Mouse (Mus musculus): ENCODE results near the gene Rab3c. TPM values are rescaled to one million over a fixed set of nuclear protein-coding genes. Genes with fewer than 3 reads are reported as not detected.

Gene Rab3c
- 0.05 and 0.08 TPM in 2 replicates for polyA plus RNA-seq (2015; fragmentation: Nextera tagmentation; extraction: Ambion mirVana)

GRCm38 (mm10) chr13:110280563-110281144 is at the start of gene Rab3c:
Gene Rab3c, minus strand, starts transcription at chr13:110280996.
- Histone ChIP-seq H3K9ac (no peak within 1 kb of the TSS), H3K36me3 (replicated peaks) (no peaks in the 10 kb centered on the region), H3K27ac (replicated peaks) (no peak within 1 kb of the TSS), H3K9me3 (replicated peaks) (no peaks in the 10 kb centered on the region), H3K4me2 (peak within 1 kb of the TSS; percentile 53), H3K4me3 (replicated peaks) (peak within 1 kb of the TSS; percentile 29), H3K4me1 (replicated peaks) (0 out of 2 replicates have a peak, but pooled peaks cover 5% of the 10 kb centered on the region), H3K27me3 (peaks cover 26% of the 10 kb centered on the region)
- WGBS (ENCODE audit: insufficient replicate concordance): 2% methylated on average over 20 of the region's 20 CpGs
- ATAC-seq (ENCODE audit: insufficient read depth): no peak

- Histone ChIP-seq H3K27me3 (no peaks in the 10 kb centered on the region), H3K9me3 (replicated peaks) (no peaks in the 10 kb centered on the region), H3K4me1 (replicated peaks) (no peaks in the 10 kb centered on the region), H3K27ac (replicated peaks) (no peak overlapping the region), H3K9ac (no peak overlapping the region), H3K36me3 (replicated peaks) (no peaks in the 10 kb centered on the region), H3K4me3 (replicated peaks) (no peak overlapping the region), H3K4me2 (no peak overlapping the region)
- ATAC-seq (ENCODE audit: insufficient read depth): no peak
- 39% methylated on average over 4 of the region's 4 CpGs for WGBS (ENCODE audit: insufficient replicate concordance)
Measured at GRCm38 (mm10) chr13:110318746-110319145, 38.0 kb upstream of the Rab3c start.

GRCm38 (mm10) chr13:110307188-110307587 is 26.4 kb upstream of the Rab3c start:
- Histone ChIP-seq H3K27ac (replicated peaks) (no peak overlapping the region), H3K4me2 (no peak overlapping the region), H3K4me1 (replicated peaks) (no peaks in the 10 kb centered on the region), H3K27me3 (no peaks in the 10 kb centered on the region), H3K9ac (no peak overlapping the region), H3K36me3 (replicated peaks) (no peaks in the 10 kb centered on the region), H3K4me3 (replicated peaks) (no peak overlapping the region), H3K9me3 (replicated peaks) (no peaks in the 10 kb centered on the region)
- 59% methylated on average over 5 of the region's 5 CpGs for WGBS (ENCODE audit: insufficient replicate concordance)
- ATAC-seq (ENCODE audit: insufficient read depth): no peak

- 0 out of 2 replicates have a peak, but pooled peaks have one; percentile 31 for ATAC-seq (ENCODE audit: insufficient read depth)
- WGBS (ENCODE audit: insufficient replicate concordance): 19% methylated on average over 4 of the region's 4 CpGs
- H3K9ac ChIP-seq: no peak overlapping the region
Measured at GRCm38 (mm10) chr13:110297112-110297511, 16.3 kb upstream of the Rab3c start.

GRCm38 (mm10) chr13:110288499-110288898 is 7.7 kb upstream of the Rab3c start:
- no peak for ATAC-seq (ENCODE audit: insufficient read depth)
- Histone ChIP-seq H3K9ac (no peak overlapping the region), H3K9me3 (replicated peaks) (no peaks in the 10 kb centered on the region), H3K36me3 (replicated peaks) (no peaks in the 10 kb centered on the region), H3K4me2 (no peak overlapping the region), H3K4me3 (replicated peaks) (no peak overlapping the region), H3K4me1 (replicated peaks) (no peaks in the 10 kb centered on the region), H3K27ac (replicated peaks) (no peak overlapping the region), H3K27me3 (no peaks in the 10 kb centered on the region)
- WGBS (ENCODE audit: insufficient replicate concordance): 37% methylated on average over 3 of the region's 3 CpGs

More at GRCm38 (mm10) chr13:110297112-110297511, 16.3 kb upstream of the Rab3c start:
- no peak overlapping the region for H3K4me3 ChIP-seq (replicated peaks)
- H3K27me3 ChIP-seq: no peaks in the 10 kb centered on the region
- no peaks in the 10 kb centered on the region for H3K9me3 ChIP-seq (replicated peaks)
- H3K4me1 ChIP-seq (replicated peaks): no peaks in the 10 kb centered on the region
- no peak overlapping the region for H3K27ac ChIP-seq (replicated peaks)
- H3K4me2 ChIP-seq: no peak overlapping the region
- no peaks in the 10 kb centered on the region for H3K36me3 ChIP-seq (replicated peaks)

GRCm38 (mm10) chr13:110283781-110284180 is 3.0 kb upstream of the Rab3c start:
- ATAC-seq (ENCODE audit: insufficient read depth): no peak
- Histone ChIP-seq H3K27ac (replicated peaks) (no peak overlapping the region), H3K9ac (no peak overlapping the region), H3K9me3 (replicated peaks) (no peaks in the 10 kb centered on the region), H3K4me2 (no peak overlapping the region), H3K4me1 (replicated peaks) (0 out of 2 replicates have a peak, but pooled peaks cover 5% of the 10 kb centered on the region), H3K4me3 (replicated peaks) (no peak overlapping the region), H3K27me3 (peaks cover 26% of the 10 kb centered on the region), H3K36me3 (replicated peaks) (no peaks in the 10 kb centered on the region)
- 59% methylated on average over 4 of the region's 4 CpGs for WGBS (ENCODE audit: insufficient replicate concordance)

GRCm38 (mm10) chr13:110280028-110280562 is 701 bp downstream of the Rab3c start:
- Histone ChIP-seq H3K27me3 (peaks cover 26% of the 10 kb centered on the region), H3K4me3 (replicated peaks) (peak overlapping the region; percentile 29), H3K4me2 (peak overlapping the region; percentile 53), H3K27ac (replicated peaks) (no peak overlapping the region), H3K9me3 (replicated peaks) (no peaks in the 10 kb centered on the region), H3K36me3 (replicated peaks) (no peaks in the 10 kb centered on the region), H3K9ac (no peak overlapping the region), H3K4me1 (replicated peaks) (0 out of 2 replicates have a peak, but pooled peaks cover 5% of the 10 kb centered on the region)
- 2% methylated on average over 24 of the region's 24 CpGs for WGBS (ENCODE audit: insufficient replicate concordance)
- ATAC-seq (ENCODE audit: insufficient read depth): peak; percentile 37; the same call in 1 of the 2 replicates

GRCm38 (mm10) chr13:110278976-110279736 is 1.6 kb downstream of the Rab3c start:
- Histone ChIP-seq H3K36me3 (replicated peaks) (no peaks in the 10 kb centered on the region), H3K27me3 (peaks cover 26% of the 10 kb centered on the region), H3K9ac (no peak overlapping the region), H3K4me2 (no peak overlapping the region), H3K4me3 (replicated peaks) (no peak overlapping the region), H3K4me1 (replicated peaks) (0 out of 2 replicates have a peak, but pooled peaks cover 5% of the 10 kb centered on the region), H3K9me3 (replicated peaks) (no peaks in the 10 kb centered on the region), H3K27ac (replicated peaks) (no peak overlapping the region)
- no peak for ATAC-seq (ENCODE audit: insufficient read depth)
- 48% methylated on average over 9 of the region's 9 CpGs for WGBS (ENCODE audit: insufficient replicate concordance)

GRCm38 (mm10) chr13:110277709-110278108 is 3.1 kb downstream of the Rab3c start:
- H3K9me3 ChIP-seq (replicated peaks): no peaks in the 10 kb centered on the region
- no peak for ATAC-seq (ENCODE audit: insufficient read depth)
- no peak overlapping the region for H3K4me2 ChIP-seq

GRCm38 (mm10) chr13:110275471-110275870 is 5.3 kb downstream of the Rab3c start:
- Histone ChIP-seq H3K9ac (no peak overlapping the region), H3K27me3 (peaks cover 16% of the 10 kb centered on the region), H3K9me3 (replicated peaks) (no peaks in the 10 kb centered on the region), H3K4me2 (no peak overlapping the region), H3K4me1 (replicated peaks) (0 out of 2 replicates have a peak, but pooled peaks cover 5% of the 10 kb centered on the region), H3K4me3 (replicated peaks) (no peak overlapping the region), H3K36me3 (replicated peaks) (no peaks in the 10 kb centered on the region), H3K27ac (replicated peaks) (no peak overlapping the region)
- 50% methylated on average over 3 of the region's 3 CpGs for WGBS (ENCODE audit: insufficient replicate concordance)
- ATAC-seq (ENCODE audit: insufficient read depth): no peak

More at GRCm38 (mm10) chr13:110277709-110278108, 3.1 kb downstream of the Rab3c start:
- H3K9ac ChIP-seq: no peak overlapping the region
- peaks cover 26% of the 10 kb centered on the region for H3K27me3 ChIP-seq
- H3K27ac ChIP-seq (replicated peaks): no peak overlapping the region
- no peak overlapping the region for H3K4me3 ChIP-seq (replicated peaks)
- H3K36me3 ChIP-seq (replicated peaks): no peaks in the 10 kb centered on the region
- 0 out of 2 replicates have a peak, but pooled peaks cover 5% of the 10 kb centered on the region for H3K4me1 ChIP-seq (replicated peaks)

- Histone ChIP-seq H3K9me3 (replicated peaks) (no peaks in the 10 kb centered on the region), H3K27ac (replicated peaks) (no peak overlapping the region), H3K9ac (no peak overlapping the region), H3K4me3 (replicated peaks) (no peak overlapping the region), H3K4me2 (no peak overlapping the region), H3K36me3 (replicated peaks) (no peaks in the 10 kb centered on the region), H3K4me1 (replicated peaks) (no peaks in the 10 kb centered on the region), H3K27me3 (no peaks in the 10 kb centered on the region)
- ATAC-seq (ENCODE audit: insufficient read depth): no peak
- 24% methylated on average over 1 of the region's 1 CpGs for WGBS (ENCODE audit: insufficient replicate concordance)
Measured at GRCm38 (mm10) chr13:110260649-110261048, 20.1 kb downstream of the Rab3c start.
